Mouse (Mus musculus) hindbrain, postnatal 0 days (tissue): Measurements from ENCODE around the gene Mtor. TPM values are rescaled to one million over a fixed set of nuclear protein-coding genes. Genes with fewer than 3 reads are reported as not detected.

Experiments used
- ATAC-seq: fragments of 200-750 bp; cut with Nextera tagmentation; 2 replicates; pipeline ENCODE4 v1.8.0; 2017; ENCODE audit warnings: mild to moderate bottlenecking, moderate TSS enrichment, moderate library complexity
- DNase-seq: peaks from one replicate; pipeline ENCODE4 v3.0.0-alpha.2; 2015; ENCODE audit warnings: low spot score
- H3K27ac ChIP-seq: fragments of 300-500 bp; sonication (generic); 2 replicates; pipeline ENCODE4 v1.5.1; 2014; ENCODE audit warnings: mild to moderate bottlenecking
- H3K27me3 ChIP-seq: fragments of 300-500 bp; sonication (generic); 2 replicates; pipeline ENCODE4 v1.6.1; 2014; ENCODE audit warnings: low read length, mixed read lengths; ENCODE audit not compliant: insufficient read depth
- H3K36me3 ChIP-seq: fragments of 300-500 bp; sonication (generic); 2 replicates; pipeline ENCODE4 v1.6.1; 2014; ENCODE audit warnings: low read length, mixed read lengths; ENCODE audit not compliant: insufficient read depth
- H3K4me1 ChIP-seq: fragments of 300-500 bp; sonication (generic); 2 replicates; pipeline ENCODE4 v1.6.1; 2014; ENCODE audit warnings: antibody characterized with exemption, low read length, mixed read lengths; ENCODE audit not compliant: insufficient read depth
- H3K4me2 ChIP-seq: fragments of 300-500 bp; sonication (generic); 2 replicates; pipeline ENCODE4 v1.6.1; 2014; ENCODE audit warnings: low read depth, mild to moderate bottlenecking, low read length, moderate library complexity, mixed read lengths
- H3K4me3 ChIP-seq: fragments of 300-500 bp; sonication (generic); 2 replicates; pipeline ENCODE4 v1.5.1; 2014; ENCODE audit warnings: low read length
- H3K9ac ChIP-seq: fragments of 300-500 bp; sonication (generic); replicated peaks from 2 replicates; pipeline ENCODE4 v1.6.1; 2014; ENCODE audit warnings: mild to moderate bottlenecking, low read length, moderate library complexity, mixed read lengths
- H3K9me3 ChIP-seq: fragments of 300-500 bp; sonication (generic); 2 replicates; pipeline ENCODE4 v1.6.1; 2016; ENCODE audit warnings: low read length, mixed read lengths
- CTCF ChIP-seq: IDR thresholded peaks from 2 replicates; pipeline ENCODE4 v1.5.1; 2016; ENCODE audit warnings: antibody characterized with exemption, control low read depth, low read depth
- WGBS: fragments of 180-500 bp; shearing (Covaris S2); extraction: QIAGEN DNeasy Blood & Tissue Kit; methylation state at CpG from one replicate; pipeline ENCODE4 v1.1.7; 2014; 5-methylcytosine and 5-hydroxymethylcytosine counted together
- polyA plus RNA-seq: library from polyadenylated mRNA; unstranded; fragments of >200 nt; fragmentation: Nextera tagmentation; extraction: Ambion mirVana; gene quantifications from 2 replicates; pipeline ENCODE4 v1.2.1, GENCODE M21; 2015
- total RNA-seq: library from RNA; depleted of rRNA; stranded (reverse); fragments of >200 nt; gene quantifications from 2 replicates; pipeline ENCODE4 v1.2.3, GENCODE M21; 2014

The Mtor gene
- total and polyA plus RNA-seq, 2 experiments from 2014 or later = 29.2 to 58.2 TPM

DNA sequence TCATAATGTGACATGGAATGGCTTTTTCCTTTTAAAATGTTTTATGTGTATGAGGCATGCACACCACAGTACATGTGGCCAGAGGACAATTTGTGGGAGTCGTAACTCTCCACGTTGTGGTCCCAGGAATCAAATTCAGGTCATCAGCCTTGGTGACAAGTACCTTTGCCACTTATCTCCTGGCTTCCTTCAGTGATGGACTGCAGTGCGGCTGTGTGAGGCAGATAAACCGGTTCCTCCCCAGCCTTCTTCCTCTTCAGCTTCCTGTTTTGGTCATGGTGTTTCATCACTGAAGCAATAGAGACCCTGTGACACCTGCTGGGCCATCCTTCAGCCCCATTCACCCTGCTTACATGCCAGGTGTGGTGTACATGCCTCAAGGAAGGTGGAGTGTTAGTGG, 134.8 kb downstream of the Mtor start:
- Histone ChIP-seq H3K36me3 (peaks cover 29% of the 10 kb centered on the region), H3K9me3 (no peaks in the 10 kb centered on the region), H3K9ac (no peak overlapping the region), H3K4me2 (no peak overlapping the region), H3K4me3 (no peak overlapping the region), H3K4me1 (no peaks in the 10 kb centered on the region), H3K27ac (no peak overlapping the region), H3K27me3 (no peaks in the 10 kb centered on the region)
- WGBS = 81% methylated on average over 4 of the region's 4 CpGs
- ATAC-seq = no peak
- TF ChIP-seq CTCF = no peak
- DNase-seq = no peak

DNA sequence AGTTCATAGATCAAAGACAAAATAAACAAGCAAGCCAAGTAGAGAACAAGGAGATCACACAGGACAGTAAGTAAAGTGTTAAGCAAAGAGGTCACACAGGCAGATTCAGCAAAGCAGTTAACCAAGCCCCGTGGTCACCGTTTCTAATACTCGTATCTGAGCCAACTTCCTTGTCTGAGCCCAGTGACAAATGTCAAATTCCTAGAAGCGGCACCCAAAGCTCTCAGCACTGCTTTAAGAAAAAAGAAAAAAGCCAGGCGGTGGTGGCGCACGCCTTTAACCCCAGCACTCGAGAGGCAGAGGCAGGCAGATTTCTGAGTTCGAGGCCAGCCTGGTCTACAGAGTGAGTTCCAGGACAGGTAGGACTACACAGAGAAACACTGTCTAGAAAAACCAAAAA, 138.2 kb downstream of the Mtor start:
- TF ChIP-seq CTCF = no peak
- Histone ChIP-seq H3K36me3 (peaks cover 2% of the 10 kb centered on the region; the same call in 1 of the 2 replicates), H3K27me3 (no peaks in the 10 kb centered on the region), H3K9ac (no peak overlapping the region), H3K4me1 (no peaks in the 10 kb centered on the region), H3K4me3 (no peak overlapping the region), H3K4me2 (no peak overlapping the region), H3K27ac (no peak overlapping the region), H3K9me3 (no peaks in the 10 kb centered on the region)
- ATAC-seq = no peak
- no peak for DNase-seq
- WGBS = 80% methylated on average over 9 of the region's 9 CpGs

DNA sequence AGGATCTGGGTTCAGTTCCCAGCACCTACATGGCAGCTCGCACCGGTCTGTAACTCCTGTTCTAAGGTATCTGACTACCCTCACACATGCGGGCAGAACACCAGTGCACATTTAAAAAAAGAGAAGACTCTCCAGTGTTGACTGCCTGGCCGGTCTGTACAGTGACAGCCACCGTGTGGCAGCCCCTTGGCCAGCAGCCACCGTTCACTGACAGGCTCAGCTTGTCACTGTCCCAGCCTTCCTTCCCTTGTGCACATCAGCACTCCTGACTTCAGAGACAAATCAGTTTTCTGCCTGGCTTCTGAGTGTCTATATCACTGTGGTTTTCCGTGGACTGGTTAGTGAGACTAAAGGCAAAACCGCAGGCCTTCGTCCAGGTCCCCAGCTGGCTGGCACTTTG, 140.4 kb downstream of the Mtor start:
- H3K27me3 ChIP-seq = no peaks in the 10 kb centered on the region
- no peak overlapping the region for H3K27ac ChIP-seq
- 60% methylated on average over 9 of the region's 9 CpGs for WGBS
- H3K9me3 ChIP-seq = no peaks in the 10 kb centered on the region
- H3K4me1 ChIP-seq = peaks cover 5% of the 10 kb centered on the region; the same call in 1 of the 2 replicates
- ATAC-seq (no peak), DNase-seq (peak; percentile 25)
- H3K4me2 ChIP-seq = no peak overlapping the region
- TF ChIP-seq CTCF = no peak
- H3K4me3 ChIP-seq = no peak overlapping the region
- no peak overlapping the region for H3K9ac ChIP-seq
- H3K36me3 ChIP-seq = 0 out of 2 replicates have a peak, but pooled peaks cover 1% of the 10 kb centered on the region

DNA sequence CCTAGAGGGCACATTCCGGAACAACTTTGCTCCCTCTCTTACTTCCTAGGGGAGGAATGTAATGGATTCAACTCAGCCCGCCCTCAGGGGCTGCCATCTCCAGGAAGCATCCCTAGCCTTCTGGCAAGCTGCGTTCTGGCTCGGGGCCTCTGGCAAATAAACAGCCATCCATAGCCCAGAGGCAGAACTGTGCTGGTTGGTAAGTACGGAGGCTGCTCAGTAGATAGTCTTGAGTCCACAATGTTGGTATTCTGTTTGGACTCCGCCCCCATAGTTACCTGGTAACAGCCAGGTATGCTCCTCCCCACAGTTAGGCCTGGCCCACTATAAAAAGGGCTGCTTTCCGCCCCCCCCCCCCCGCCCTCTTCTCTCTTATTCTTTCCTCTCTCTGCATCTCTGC, 141.2 kb downstream of the Mtor start:
- Histone ChIP-seq H3K9me3 (no peaks in the 10 kb centered on the region), H3K36me3 (peaks cover 9% of the 10 kb centered on the region), H3K27me3 (no peaks in the 10 kb centered on the region), H3K27ac (no peak overlapping the region), H3K4me3 (no peak overlapping the region), H3K9ac (no peak overlapping the region), H3K4me2 (no peak overlapping the region), H3K4me1 (peaks cover 5% of the 10 kb centered on the region; the same call in 1 of the 2 replicates)
- ATAC-seq (no peak), DNase-seq (no peak)
- 53% methylated on average over 7 of the region's 8 CpGs for WGBS
- TF ChIP-seq CTCF = no peak

DNA sequence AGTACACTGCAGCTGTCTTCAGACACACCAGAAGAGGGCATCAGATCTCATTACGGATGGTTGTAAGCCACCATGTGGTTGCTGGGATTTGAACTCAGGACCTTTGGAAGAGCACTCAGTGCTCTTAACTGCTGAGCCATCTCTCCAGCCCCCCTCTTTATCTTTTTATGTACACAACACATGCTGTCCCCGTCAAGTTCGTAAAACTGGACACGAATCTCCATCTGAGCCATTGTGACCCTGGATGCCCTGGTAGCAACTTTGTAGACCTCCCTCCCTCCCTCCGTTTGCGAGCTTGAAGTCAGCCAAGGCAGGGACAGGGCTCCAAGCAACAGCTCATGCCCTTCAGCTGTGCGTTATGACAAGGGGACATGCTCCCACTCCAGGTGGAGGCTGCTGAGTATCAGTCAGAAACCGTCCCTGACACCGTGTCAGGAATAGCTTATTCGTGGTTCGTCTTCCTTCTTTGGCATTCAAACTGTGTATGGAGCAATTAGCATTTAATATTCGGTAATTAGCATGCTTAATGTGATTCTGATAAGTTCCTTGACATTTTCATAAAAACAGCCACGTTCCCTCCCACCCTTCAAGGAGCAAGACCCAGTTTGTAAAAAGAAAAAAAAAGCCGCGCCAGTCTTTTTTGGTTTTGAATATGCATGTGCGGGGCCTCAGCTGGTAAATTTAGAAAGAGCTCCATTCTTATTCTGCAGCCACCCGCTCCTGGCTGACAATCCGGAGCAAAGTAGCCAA, 142.2 kb downstream of the Mtor start:
- H3K4me1 ChIP-seq = peaks cover 5% of the 10 kb centered on the region; the same call in 1 of the 2 replicates
- no peak for ATAC-seq
- 5% methylated on average over 18 of the region's 18 CpGs for WGBS
- H3K9me3 ChIP-seq = no peaks in the 10 kb centered on the region
- H3K9ac ChIP-seq = peak overlapping the region; percentile 37; the same call in 1 of the 2 replicates
- DNase-seq = peak; percentile 49
- peak overlapping the region; percentile 70 for H3K27ac ChIP-seq
- peaks cover 18% of the 10 kb centered on the region for H3K36me3 ChIP-seq
- no peaks in the 10 kb centered on the region for H3K27me3 ChIP-seq
- peak overlapping the region; percentile 86 for H3K4me2 ChIP-seq
- TF ChIP-seq CTCF = 0 out of 2 replicates have a peak, but pooled peaks have one; percentile 7
- peak overlapping the region; percentile 82 for H3K4me3 ChIP-seq

DNA sequence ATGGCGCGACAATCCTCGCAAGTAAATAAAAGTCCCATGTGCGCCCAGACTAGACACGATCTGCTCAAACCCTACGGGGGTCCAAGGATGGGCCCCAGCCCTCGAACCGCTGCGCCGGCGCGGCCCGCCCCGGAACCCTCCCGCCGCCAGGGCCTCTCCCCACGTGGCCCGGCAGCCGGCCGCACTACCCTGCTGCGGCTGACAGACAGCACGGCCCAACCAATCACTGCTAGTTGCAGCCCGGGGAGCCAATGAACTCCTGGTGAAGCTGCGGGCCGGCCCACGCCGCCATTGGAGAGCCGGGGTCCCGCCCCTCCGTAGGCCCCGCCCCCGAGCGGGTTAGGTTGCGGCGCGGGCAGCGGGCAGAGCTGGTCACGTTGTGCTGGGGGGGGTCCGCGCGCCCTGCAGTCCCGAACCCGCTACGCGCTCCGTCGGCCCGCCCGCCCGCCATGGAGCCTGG, 142.8 kb downstream of the Mtor start, which contains the start of gene Srm:
Srm (plus strand) TSS at position 333 of the 460 bp plus-strand sequence.
- Histone ChIP-seq H3K36me3 (peaks cover 23% of the 10 kb centered on the region), H3K4me2 (peak within 1 kb of the TSS; percentile 86), H3K9ac (peak within 1 kb of the TSS; percentile 62), H3K27ac (peak within 1 kb of the TSS; percentile 70), H3K4me3 (peak within 1 kb of the TSS; percentile 82), H3K4me1 (peaks cover 5% of the 10 kb centered on the region; the same call in 1 of the 2 replicates), H3K27me3 (no peaks in the 10 kb centered on the region), H3K9me3 (no peaks in the 10 kb centered on the region)
- TF ChIP-seq CTCF = no peak
- peak; percentile 99 for DNase-seq
- peak; percentile 99 for ATAC-seq
- under 1% methylated on average over 43 of the region's 50 CpGs for WGBS
